Mouse (Mus musculus): ENCODE results near the gene Eif4h.

DNA sequence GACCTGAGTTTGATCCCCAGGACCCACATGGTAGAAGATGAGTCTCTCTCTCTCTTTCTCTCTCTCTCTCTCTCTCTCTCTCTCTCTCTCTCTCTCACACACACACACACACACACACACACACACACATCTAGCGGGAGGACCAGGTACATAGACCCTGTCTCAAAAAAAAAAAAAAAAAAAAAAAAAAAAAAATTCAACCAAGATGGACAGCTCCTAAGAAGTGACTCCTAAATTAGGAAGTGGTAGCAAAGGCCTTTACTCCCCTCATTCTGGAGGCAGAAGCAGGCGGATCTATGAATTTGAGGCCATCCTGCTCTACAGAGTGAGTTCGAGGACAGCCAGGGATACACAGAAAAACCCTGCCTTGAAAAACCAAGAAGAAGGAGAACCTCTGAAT lies 1.1 kb upstream of the Eif4h start:
- no peak for TF ChIP-seq CTCF (IDR thresholded peaks at IDR 0.05; ENCODE audit: low read depth)
- no peak for TF ChIP-seq EP300 (IDR thresholded peaks at IDR 0.05; ENCODE audit: low read depth)
